Mouse (Mus musculus) layer of hippocampus, postnatal 36 days (tissue): ENCODE data around the gene Gm9837. TPM values are rescaled to one million over a fixed set of nuclear protein-coding genes. Genes with fewer than 3 reads are reported as not detected.

Experiments used
- DNase-seq, 2 experiments: peaks; one replicate each; pipeline ENCODE4 v3.0.0; 2022
- total RNA-seq, 2 experiments: library from RNA; stranded (reverse); gene quantifications; 2 replicates each; pipeline ENCODE4 v1.2.3; 2021

The Gm9837 gene
- total RNA-seq: under 1 TPM in 1 of 2 experiments, not detected in 1; 0.56 TPM

DNA sequence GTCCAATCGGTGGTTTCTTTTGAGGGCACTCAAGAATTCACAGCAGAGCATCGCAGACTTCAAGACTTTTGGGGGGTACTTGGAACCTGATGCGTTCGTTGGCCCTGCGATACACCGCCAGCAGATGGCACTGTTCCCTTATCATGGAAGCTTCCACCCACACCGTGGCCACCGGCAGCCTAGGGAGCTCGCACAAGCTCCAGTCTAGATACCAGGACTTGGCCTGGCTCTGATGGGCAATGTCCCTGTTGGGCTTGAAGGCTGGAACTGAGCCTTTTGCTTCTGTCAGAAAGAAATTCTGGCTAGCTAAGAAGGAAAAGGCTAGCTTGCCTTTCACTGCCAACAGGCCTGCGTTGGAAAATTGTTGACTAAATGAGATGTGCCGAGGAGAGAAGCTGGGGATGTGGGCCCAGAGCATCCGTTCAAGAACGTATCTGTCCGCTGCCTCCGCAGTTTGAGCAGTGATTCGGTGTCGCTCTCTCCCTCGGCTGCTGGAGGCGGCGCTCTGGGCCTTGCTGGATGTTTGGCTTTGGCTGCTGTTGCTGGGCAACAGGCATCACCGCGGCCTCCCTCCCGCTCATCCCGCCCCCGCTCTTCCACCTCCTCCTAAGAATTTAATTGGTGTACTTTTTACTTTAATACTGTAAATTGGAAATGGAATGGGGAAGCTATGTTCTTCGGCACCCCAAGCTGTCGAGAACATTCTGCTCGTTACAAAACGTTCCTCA, at the start of gene Gm9837:
Gene Gm9837 (minus strand): TSS at position 512 of the 728 bp plus-strand sequence.
- DNase-seq: peak; percentile 89 to 92

- peak; percentile 67 to 75 for DNase-seq
Observed at GRCm38 (mm10) chr11:53519207-53520121, 49.2 kb upstream of the Gm9837 start, which contains the start of gene Sept8. Sept8 (plus strand) TSS chr11:53519257.

GRCm38 (mm10) chr11:53518759-53519158, 48.5 kb upstream of the Gm9837 start:
- DNase-seq: no peak

DNA sequence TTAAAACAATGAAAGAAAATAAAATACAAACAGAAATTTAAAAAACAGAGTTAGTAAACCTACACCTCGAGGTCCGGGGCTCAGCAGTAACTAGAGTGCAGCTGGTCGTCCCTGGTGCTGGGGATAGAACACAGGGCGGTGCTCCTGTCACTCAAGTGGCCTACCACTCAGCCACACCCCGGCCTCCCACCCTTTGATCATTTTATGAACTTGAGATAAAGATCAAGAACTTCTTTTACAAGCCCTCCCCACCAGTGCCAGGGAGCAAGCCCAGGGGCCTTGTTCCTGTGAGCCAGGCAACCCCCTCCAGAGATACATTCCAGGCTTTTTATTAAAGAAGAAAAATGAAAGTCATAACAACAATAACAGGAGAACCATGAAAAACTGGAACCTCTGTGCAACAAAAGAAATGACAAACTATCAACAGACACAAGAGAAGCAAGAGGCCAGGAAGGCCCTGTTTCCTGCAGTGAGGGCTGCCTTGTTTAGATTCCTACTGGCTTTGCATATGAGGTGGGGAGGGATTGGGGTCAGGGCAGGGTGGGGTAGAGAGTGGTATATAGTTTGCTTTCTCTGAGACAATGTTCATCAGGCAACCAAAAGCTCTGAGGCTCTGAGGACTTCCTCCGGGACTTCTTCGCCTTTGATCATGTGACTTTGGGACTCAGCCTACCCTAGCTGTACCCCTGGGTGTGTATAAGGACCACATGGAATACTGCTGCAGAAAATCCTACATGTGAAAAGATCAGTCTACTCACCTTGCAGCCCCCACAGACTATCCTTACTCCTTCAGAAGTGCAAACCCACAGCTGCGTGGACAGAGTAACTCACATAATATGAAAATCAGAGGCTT, 46.7 kb upstream of the Gm9837 start:
- DNase-seq: no peak

DNA sequence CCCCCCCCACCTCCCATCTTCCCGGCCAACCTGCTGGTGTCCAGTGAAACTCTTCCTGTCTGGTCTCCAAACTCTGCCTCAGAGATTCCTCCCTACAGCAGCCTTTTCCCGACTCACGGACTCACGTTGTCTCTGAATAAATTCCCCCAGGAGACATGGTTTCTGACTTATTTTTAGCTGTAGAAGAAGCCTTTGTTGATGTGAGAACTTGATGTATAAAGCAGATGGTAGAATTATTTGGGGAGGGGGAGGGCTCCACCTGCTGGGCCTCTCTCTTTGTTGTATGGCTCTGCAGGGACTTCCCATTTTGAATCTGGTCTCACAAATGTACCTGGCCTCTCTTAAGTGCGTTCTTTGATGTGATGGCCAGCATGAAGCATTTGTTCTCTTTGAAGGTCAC, 40.1 kb upstream of the Gm9837 start:
- DNase-seq: no peak

DNA sequence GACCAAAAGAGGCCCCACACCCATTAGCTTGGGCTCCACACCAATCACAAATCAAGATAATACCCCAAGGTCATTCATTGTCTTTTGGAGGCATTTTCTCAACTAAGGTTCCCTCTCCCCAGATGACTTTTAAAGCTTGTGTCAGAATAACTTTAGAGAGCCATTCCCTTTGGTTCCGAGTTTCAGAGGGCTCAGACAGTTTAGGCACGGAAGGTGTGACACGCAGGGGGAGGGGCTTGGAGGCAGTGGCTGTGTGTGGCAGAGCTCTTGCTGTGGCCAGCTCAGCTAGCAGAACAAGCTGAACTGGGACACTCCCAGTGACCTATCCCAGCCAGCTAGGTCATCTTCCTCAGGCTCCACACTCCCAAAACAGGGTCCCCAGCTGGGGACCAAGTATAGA, 38.3 kb upstream of the Gm9837 start:
- DNase-seq: no peak

DNA sequence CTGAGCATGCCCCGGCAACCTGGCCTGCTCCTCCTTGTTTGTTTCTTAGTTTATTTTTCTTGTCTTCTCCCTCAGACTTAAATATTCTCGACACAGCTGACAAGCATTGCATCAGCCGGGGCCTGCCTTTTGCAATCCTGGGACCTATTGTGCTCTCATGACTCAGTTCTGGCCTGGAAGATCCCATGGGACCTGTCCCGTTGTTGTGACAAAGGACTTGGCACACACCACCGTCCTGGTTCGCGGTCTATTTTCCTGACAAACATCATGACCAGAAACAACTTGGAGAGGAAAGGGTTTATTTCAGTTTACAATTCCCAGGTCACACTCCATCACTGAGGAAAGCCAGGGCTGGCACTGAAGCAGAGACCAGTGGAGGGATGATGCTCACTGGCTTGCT, 37.9 kb upstream of the Gm9837 start:
- DNase-seq: no peak

GRCm38 (mm10) chr11:53507098-53507805, 37.0 kb upstream of the Gm9837 start:
- DNase-seq: no peak

GRCm38 (mm10) chr11:53505026-53505663, 34.9 kb upstream of the Gm9837 start:
- DNase-seq: no peak

GRCm38 (mm10) chr11:53504376-53504775, 34.1 kb upstream of the Gm9837 start:
- no peak for DNase-seq

DNA sequence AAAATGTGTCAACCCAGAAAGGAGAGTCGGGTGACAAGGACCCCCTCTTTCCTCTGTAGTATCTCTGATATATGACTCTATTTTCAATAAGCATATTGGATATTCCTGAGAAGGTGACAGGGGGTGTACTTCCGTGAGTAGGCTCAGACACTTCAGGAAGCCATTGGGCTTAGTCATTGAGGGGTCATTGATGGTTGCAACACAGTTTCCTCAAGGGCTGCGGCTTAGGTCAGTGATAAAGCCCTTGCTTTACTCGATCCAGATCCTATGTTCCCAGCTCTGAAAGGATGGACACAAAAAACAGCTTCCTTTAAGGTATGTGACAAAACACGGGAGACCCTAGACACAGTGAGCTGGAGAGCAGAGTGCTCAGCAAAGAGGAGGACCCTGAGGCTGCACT, 33.5 kb upstream of the Gm9837 start:
- DNase-seq: no peak

GRCm38 (mm10) chr11:53502039-53502765, 31.9 kb upstream of the Gm9837 start:
- DNase-seq: no peak

DNA sequence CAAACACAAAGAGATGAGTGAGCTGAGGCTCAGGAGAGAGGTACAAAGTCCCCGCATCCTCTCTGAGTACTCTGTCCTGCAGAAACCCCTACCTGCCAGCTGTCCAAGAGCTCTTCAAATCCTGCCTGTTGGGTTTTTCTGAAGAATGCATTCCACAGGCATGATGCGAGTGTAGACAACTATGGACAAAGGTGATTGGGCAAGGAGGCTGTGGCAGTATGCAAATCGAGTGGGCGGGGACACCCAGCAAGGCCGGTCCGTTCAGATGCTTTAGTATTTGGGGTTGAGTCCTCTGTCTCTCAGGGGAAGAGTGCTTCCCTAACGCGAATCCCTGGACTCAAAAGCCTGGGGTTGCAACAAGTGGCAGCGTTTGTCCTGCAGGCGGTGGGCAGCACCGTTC, 30.3 kb upstream of the Gm9837 start:
- DNase-seq: no peak

DNA sequence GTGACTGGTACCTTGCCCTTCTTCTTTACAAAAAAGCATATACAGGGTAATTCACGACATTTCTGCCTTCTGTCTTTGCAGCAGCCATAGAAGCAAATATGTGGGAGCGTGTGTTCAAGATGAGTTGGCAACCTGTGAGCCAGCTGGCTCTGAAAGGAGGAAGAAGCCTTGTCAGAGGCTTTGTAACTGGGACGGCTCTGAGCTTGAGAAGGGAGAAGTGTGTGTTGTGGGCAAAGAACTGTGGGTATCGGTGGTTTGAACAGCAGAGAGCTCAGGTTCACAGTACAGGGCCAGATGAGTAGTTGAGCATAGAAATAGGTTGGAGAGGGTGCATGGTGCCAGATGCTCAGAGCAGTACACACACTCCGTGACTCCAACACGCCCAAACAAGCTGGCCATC, 26.7 kb upstream of the Gm9837 start:
- DNase-seq: no peak

GRCm38 (mm10) chr11:53495417-53495816, 25.1 kb upstream of the Gm9837 start:
- DNase-seq: no peak

GRCm38 (mm10) chr11:53493243-53493955, 23.1 kb upstream of the Gm9837 start:
- DNase-seq: no peak

GRCm38 (mm10) chr11:53491954-53492401, 21.7 kb upstream of the Gm9837 start:
- DNase-seq: no peak

DNA sequence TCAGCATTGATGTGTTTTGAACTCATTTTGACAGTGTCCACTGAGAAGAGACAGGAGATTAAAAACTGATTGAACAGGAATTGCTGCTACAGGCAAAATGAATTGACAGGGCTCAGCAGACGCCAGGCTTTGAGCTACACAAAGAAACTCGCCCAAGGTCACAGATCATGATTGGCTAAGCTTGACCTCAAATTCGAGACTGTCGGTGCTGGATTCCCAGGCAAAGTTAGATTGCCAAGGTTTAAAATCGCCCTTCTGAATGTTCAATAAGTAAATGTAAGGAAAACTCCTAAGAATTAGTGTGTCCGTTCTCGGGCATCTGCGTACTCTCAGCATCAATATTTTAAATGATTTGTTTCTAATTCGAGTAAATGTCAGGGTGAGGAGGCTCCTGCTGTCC, 19.1 kb upstream of the Gm9837 start:
- no peak for DNase-seq

GRCm38 (mm10) chr11:53489007-53489406, 18.7 kb upstream of the Gm9837 start:
- no peak for DNase-seq
